Mouse (Mus musculus): ENCODE measurements around the gene Mpg. TPM values are rescaled to one million over a fixed set of nuclear protein-coding genes. Genes with fewer than 3 reads are reported as not detected.
A peak's percentile ranks its signal among the peaks of the same experiment; 100 is the strongest.

Mpg gene
- 30.6 and 32.0 TPM in 2 replicates for polyA plus RNA-seq (2016; fragmentation: Nextera tagmentation; extraction: Ambion mirVana)

- H3K27me3 ChIP-seq (ENCODE audit: low read depth, poor library complexity, severe bottlenecking): peaks cover 34% of the 10 kb centered on the region
- peak; percentile 89 for DNase-seq (ENCODE audit: low spot score)
- peak within 1 kb of the TSS; percentile 85 for H3K4me3 ChIP-seq
- peak within 1 kb of the TSS; percentile 92 for H3K27ac ChIP-seq (replicated peaks)
- H3K36me3 ChIP-seq: peaks cover 33% of the 10 kb centered on the region
- 4% methylated on average over 47 of the region's 47 CpGs for WGBS
- no peaks in the 10 kb centered on the region for H3K9me3 ChIP-seq (replicated peaks)
- H3K4me1 ChIP-seq: peaks cover 50% of the 10 kb centered on the region
These were observed at the start of gene Mpg for GRCm38 (mm10) chr11:32226124-32226871. TSS of gene Mpg (plus strand) at chr11:32226505.

GRCm38 (mm10) chr11:32178506-32178905 lies 47.8 kb upstream of the Mpg start:
- Histone ChIP-seq H3K4me3 (no peak overlapping the region), H3K36me3 (no peaks in the 10 kb centered on the region), H3K4me1 (no peaks in the 10 kb centered on the region), H3K9me3 (replicated peaks) (peaks cover 6% of the 10 kb centered on the region), H3K27ac (replicated peaks) (no peak overlapping the region), H3K27me3 (ENCODE audit: low read depth, poor library complexity, severe bottlenecking) (no peaks in the 10 kb centered on the region)
- 100% methylated on average over 1 of the region's 1 CpGs for WGBS
- DNase-seq (ENCODE audit: low spot score): no peak

DNA sequence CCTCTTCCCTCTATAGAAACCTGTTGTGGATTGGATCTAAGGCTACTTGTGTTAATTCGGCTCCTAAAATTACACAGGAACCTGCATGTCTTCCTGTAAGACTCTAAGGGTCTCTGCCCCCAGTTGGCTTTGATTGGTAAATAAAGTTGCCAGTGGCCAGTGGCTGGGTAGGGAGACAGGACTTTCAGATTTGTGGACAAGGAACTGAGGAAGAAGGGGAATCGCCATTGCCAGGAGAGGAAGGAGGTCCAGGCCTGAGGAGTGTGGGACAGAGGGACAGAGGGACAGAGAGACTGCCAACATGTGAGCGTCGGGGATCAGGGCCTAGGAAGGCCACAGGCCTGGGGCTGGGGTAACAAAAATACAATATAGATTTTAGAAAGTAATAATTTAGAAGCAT lies 45.1 kb upstream of the Mpg start:
- Histone ChIP-seq H3K36me3 (no peaks in the 10 kb centered on the region), H3K27ac (replicated peaks) (no peak overlapping the region), H3K4me3 (no peak overlapping the region), H3K27me3 (ENCODE audit: low read depth, poor library complexity, severe bottlenecking) (no peaks in the 10 kb centered on the region), H3K4me1 (no peaks in the 10 kb centered on the region), H3K9me3 (replicated peaks) (peaks cover 5% of the 10 kb centered on the region)
- 78% methylated on average over 4 of the region's 4 CpGs for WGBS
- no peak for DNase-seq (ENCODE audit: low spot score)

GRCm38 (mm10) chr11:32181973-32182868 lies 44.1 kb upstream of the Mpg start:
- WGBS: 49% methylated on average over 25 of the region's 25 CpGs
- no peaks in the 10 kb centered on the region for H3K36me3 ChIP-seq
- no peak overlapping the region for H3K27ac ChIP-seq (replicated peaks)
- H3K4me1 ChIP-seq: no peaks in the 10 kb centered on the region
- no peaks in the 10 kb centered on the region for H3K27me3 ChIP-seq (ENCODE audit: low read depth, poor library complexity, severe bottlenecking)
- peak; percentile 75 for DNase-seq (ENCODE audit: low spot score)
- H3K9me3 ChIP-seq (replicated peaks): peaks cover 4% of the 10 kb centered on the region
- H3K4me3 ChIP-seq: no peak overlapping the region

DNA sequence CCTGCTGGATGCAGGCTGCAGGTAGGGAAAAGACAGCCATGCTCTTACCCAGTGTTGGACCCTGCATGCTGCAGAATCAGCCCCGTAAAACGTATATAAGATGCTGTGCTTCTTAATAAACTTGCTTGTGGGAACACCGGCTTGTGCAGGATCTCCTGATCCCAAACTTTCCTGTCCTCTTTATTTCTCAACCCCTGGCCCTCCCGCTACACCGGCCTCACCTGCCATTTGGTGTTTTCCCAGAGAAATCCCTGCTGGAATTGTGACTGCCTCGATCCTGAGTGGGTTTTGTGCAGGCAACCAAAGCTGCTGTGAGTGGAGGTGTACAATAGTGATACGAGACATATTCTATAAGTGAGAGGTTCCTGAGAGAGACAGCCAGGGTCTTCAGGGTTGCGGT lies 41.8 kb upstream of the Mpg start:
- Histone ChIP-seq H3K9me3 (replicated peaks) (no peaks in the 10 kb centered on the region), H3K36me3 (no peaks in the 10 kb centered on the region), H3K27ac (replicated peaks) (no peak overlapping the region), H3K27me3 (ENCODE audit: low read depth, poor library complexity, severe bottlenecking) (no peaks in the 10 kb centered on the region), H3K4me1 (no peaks in the 10 kb centered on the region), H3K4me3 (no peak overlapping the region)
- 90% methylated on average over 8 of the region's 8 CpGs for WGBS
- no peak for DNase-seq (ENCODE audit: low spot score)

GRCm38 (mm10) chr11:32186031-32186430 lies 40.3 kb upstream of the Mpg start:
- no peak overlapping the region for H3K4me3 ChIP-seq
- no peaks in the 10 kb centered on the region for H3K36me3 ChIP-seq
- no peak for DNase-seq (ENCODE audit: low spot score)
- WGBS: 87% methylated on average over 3 of the region's 3 CpGs
- H3K9me3 ChIP-seq (replicated peaks): no peaks in the 10 kb centered on the region
- no peaks in the 10 kb centered on the region for H3K27me3 ChIP-seq (ENCODE audit: low read depth, poor library complexity, severe bottlenecking)
- H3K27ac ChIP-seq (replicated peaks): no peak overlapping the region
- H3K4me1 ChIP-seq: peaks cover 5% of the 10 kb centered on the region; the same call in 1 of the 2 replicates

DNA sequence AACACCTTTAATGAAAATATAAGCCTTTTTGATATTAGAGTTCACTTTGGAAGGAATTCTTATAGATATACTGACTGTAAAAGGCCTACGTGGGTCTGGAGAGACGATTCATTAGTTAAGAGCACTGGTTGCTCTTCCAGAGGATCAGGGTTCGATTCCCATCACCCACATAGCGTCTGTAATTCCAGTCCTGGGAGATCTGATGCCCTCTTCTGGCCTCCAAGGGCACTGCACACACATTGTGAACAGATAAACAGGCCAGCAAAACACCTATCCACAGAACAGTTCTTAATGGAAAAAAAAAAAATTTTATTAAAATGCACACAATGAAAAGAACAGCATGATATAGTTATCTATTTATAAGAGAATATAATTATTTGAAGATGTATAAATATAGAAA lies 39.0 kb upstream of the Mpg start:
- no peak for DNase-seq (ENCODE audit: low spot score)
- WGBS: 85% methylated on average over 4 of the region's 4 CpGs
- H3K27me3 ChIP-seq (ENCODE audit: low read depth, poor library complexity, severe bottlenecking): no peaks in the 10 kb centered on the region
- H3K4me3 ChIP-seq: no peak overlapping the region
- peaks cover 5% of the 10 kb centered on the region; the same call in 1 of the 2 replicates for H3K4me1 ChIP-seq
- H3K9me3 ChIP-seq (replicated peaks): no peaks in the 10 kb centered on the region
- H3K27ac ChIP-seq (replicated peaks): no peak overlapping the region
- no peaks in the 10 kb centered on the region for H3K36me3 ChIP-seq

- H3K9me3 ChIP-seq (replicated peaks): no peaks in the 10 kb centered on the region
- no peak overlapping the region for H3K27ac ChIP-seq (replicated peaks)
- no peaks in the 10 kb centered on the region for H3K36me3 ChIP-seq
- peaks cover 5% of the 10 kb centered on the region; the same call in 1 of the 2 replicates for H3K4me1 ChIP-seq
- WGBS: 87% methylated on average over 12 of the region's 12 CpGs
- H3K27me3 ChIP-seq (ENCODE audit: low read depth, poor library complexity, severe bottlenecking): no peaks in the 10 kb centered on the region
- no peak overlapping the region for H3K4me3 ChIP-seq
- no peak for DNase-seq (ENCODE audit: low spot score)
These were observed 37.4 kb upstream of the Mpg start for GRCm38 (mm10) chr11:32188881-32189280.

DNA sequence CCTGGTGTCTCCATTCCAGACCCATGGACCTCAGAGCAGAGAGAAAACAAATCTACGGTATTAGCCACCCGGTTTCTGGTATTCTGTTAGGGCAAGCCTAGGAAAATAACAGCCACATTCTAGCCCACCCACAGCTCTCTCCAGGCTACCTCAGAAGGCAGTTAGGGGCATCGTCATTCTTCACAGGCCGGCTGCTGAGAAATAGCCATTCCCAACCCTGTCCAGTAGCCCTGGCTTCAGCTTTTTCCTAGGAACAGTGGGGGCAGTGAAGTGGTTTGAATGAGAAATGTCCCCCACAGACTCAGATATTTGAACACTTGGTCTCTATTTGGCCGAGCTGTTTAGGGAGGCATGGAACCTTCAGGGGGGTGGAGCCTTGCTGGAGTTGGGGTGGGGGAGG lies 36.9 kb upstream of the Mpg start:
- no peak for DNase-seq (ENCODE audit: low spot score)
- no peak overlapping the region for H3K27ac ChIP-seq (replicated peaks)
- WGBS: 69% methylated on average over 5 of the region's 5 CpGs
- H3K9me3 ChIP-seq (replicated peaks): no peaks in the 10 kb centered on the region
- peaks cover 5% of the 10 kb centered on the region; the same call in 1 of the 2 replicates for H3K4me1 ChIP-seq
- H3K27me3 ChIP-seq (ENCODE audit: low read depth, poor library complexity, severe bottlenecking): 0 out of 2 replicates have a peak, but pooled peaks cover 1% of the 10 kb centered on the region
- no peak overlapping the region for H3K4me3 ChIP-seq
- no peaks in the 10 kb centered on the region for H3K36me3 ChIP-seq

- 88% methylated on average over 9 of the region's 9 CpGs for WGBS
- H3K9me3 ChIP-seq (replicated peaks): no peaks in the 10 kb centered on the region
- peaks cover 8% of the 10 kb centered on the region for H3K27me3 ChIP-seq (ENCODE audit: low read depth, poor library complexity, severe bottlenecking)
- H3K36me3 ChIP-seq: no peaks in the 10 kb centered on the region
- no peak overlapping the region for H3K4me3 ChIP-seq
- H3K27ac ChIP-seq (replicated peaks): no peak overlapping the region; the same call in 1 of the 2 replicates
- peaks cover 7% of the 10 kb centered on the region; the same call in 1 of the 2 replicates for H3K4me1 ChIP-seq
- no peak for DNase-seq (ENCODE audit: low spot score)
These were observed 36.2 kb upstream of the Mpg start for GRCm38 (mm10) chr11:32190119-32190518.

DNA sequence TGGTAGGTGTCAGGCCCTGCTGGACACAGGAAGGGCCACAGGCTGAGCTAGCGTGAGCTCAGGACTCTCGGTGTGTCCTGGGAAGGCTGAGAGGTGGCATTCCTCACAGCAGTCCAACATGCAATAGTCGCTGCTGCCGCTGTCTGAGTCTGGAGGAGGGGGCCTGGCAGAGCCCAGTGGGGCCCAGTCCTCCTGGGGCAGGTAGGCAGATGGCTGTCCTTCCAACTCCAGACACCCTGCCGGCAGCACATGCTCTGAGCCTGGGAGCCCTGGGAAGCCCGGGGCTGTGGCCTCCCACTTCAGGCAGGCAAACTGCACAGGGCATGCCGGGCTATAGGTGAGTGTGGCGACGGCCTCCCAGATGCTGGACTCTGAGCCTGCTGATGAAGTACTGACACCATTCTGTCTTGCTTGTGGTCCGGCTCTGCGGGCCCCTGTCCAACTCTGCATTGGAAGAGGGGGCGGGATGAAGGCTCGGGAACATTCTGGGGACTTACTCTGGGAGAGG lies 35.6 kb upstream of the Mpg start:
- H3K27me3 ChIP-seq (ENCODE audit: low read depth, poor library complexity, severe bottlenecking): peaks cover 10% of the 10 kb centered on the region
- no peaks in the 10 kb centered on the region for H3K9me3 ChIP-seq (replicated peaks)
- H3K36me3 ChIP-seq: no peaks in the 10 kb centered on the region
- no peak overlapping the region; the same call in 1 of the 2 replicates for H3K27ac ChIP-seq (replicated peaks)
- 77% methylated on average over 13 of the region's 13 CpGs for WGBS
- peaks cover 12% of the 10 kb centered on the region for H3K4me1 ChIP-seq
- DNase-seq (ENCODE audit: low spot score): no peak
- H3K4me3 ChIP-seq: no peak overlapping the region

DNA sequence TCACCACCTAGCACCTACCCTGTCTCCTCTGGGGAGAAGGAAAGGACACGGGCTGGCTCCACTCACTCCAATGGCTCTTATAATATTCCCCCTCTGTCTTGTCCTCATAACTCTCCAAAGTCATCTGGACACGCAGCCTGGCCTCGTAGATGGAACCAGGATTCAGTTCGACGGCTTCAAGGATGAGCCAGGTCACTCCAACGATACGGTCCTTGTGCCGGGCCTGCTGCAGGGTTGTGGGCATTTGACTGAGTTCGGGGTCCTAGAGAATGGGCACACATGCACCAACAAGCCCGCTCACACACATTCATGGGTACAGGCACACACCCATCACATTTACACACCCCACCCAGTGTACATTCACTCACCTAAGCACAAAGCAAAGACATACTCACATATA lies 33.1 kb upstream of the Mpg start:
- Histone ChIP-seq H3K27me3 (ENCODE audit: low read depth, poor library complexity, severe bottlenecking) (peaks cover 14% of the 10 kb centered on the region), H3K36me3 (no peaks in the 10 kb centered on the region), H3K4me3 (no peak overlapping the region), H3K4me1 (peaks cover 21% of the 10 kb centered on the region), H3K27ac (replicated peaks) (no peak overlapping the region), H3K9me3 (replicated peaks) (no peaks in the 10 kb centered on the region)
- 94% methylated on average over 10 of the region's 10 CpGs for WGBS
- DNase-seq (ENCODE audit: low spot score): no peak

Data from midbrain, embryonic 10.5 days (tissue).